ENCODE assay signal across 14 mouse cellular contexts in the genomic region with DNA sequence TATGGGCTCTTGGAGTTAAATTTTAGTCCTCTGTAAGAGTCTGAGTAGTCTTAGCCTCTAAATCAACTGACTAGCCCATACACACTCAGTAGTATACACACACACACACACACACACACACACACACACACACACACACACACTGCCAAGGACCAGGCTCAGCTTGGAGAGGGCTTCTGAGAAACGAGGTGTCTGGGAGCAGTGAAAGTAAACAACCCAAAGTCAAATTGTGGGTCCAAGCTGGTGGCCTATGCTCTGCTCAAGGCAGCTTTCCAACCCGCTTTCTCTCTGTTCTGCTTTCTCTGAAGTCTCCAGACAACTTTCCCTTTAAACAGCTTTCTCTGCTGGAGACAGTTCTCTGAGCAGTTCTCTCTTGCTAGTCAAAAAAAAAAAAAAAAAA.
"Had no signal": no experiment of that assay in that cellular context is flagged by ENCODE, and none has a peak within 500 bp of the region (broad histone marks: within the 10 kb centered on the region; RNA-seq: fewer than 3 reads in every experiment).

No protein-coding gene starts in this region.

- H3K4me2 ChIP-seq: intestine, embryonic 15.5 days; liver, embryonic 11.5 days; liver, embryonic 15.5 days; midbrain, embryonic 12.5 days; neural tube, embryonic 13.5 days; stomach, embryonic 15.5 days had no signal

- H3K27me3 ChIP-seq: intestine, embryonic 15.5 days; liver, embryonic 15.5 days; midbrain, embryonic 12.5 days; neural tube, embryonic 13.5 days; stomach, embryonic 15.5 days had no signal

- DNase-seq: retina, postnatal 1 day; right cerebral cortex, postnatal 4 days; spleen, adult 18-20 months; thymus, adult 2 months; thymus, postnatal 25 days had no signal

- H3K4me3 ChIP-seq: intestine, embryonic 15.5 days; left cerebral cortex, adult 2 months; limb, embryonic 10.5 days; liver, embryonic 15.5 days; midbrain, embryonic 12.5 days; neural tube, embryonic 13.5 days; stomach, embryonic 15.5 days had no signal

- H3K9me3 ChIP-seq: intestine, embryonic 15.5 days; limb, embryonic 10.5 days; liver, embryonic 15.5 days; midbrain, embryonic 12.5 days; stomach, embryonic 15.5 days had no signal

- H3K36me3 ChIP-seq: intestine, embryonic 15.5 days; limb, embryonic 10.5 days; liver, embryonic 15.5 days; midbrain, embryonic 12.5 days; neural tube, embryonic 13.5 days; stomach, embryonic 15.5 days had no signal

- H3K4me1 ChIP-seq: intestine, embryonic 15.5 days; limb, embryonic 10.5 days; liver, embryonic 15.5 days; midbrain, embryonic 12.5 days; neural tube, embryonic 13.5 days; stomach, embryonic 15.5 days had no signal

- H3K9ac ChIP-seq: intestine, embryonic 15.5 days; liver, embryonic 15.5 days; midbrain, embryonic 12.5 days; neural tube, embryonic 13.5 days; stomach, embryonic 15.5 days had no signal

- ATAC-seq: intestine, embryonic 15.5 days; midbrain, embryonic 16.5 days had no signal

- H3K27ac ChIP-seq: intestine, embryonic 15.5 days; left cerebral cortex, adult 2 months; limb, embryonic 10.5 days; liver, embryonic 15.5 days; midbrain, embryonic 12.5 days; neural tube, embryonic 13.5 days; stomach, embryonic 15.5 days had no signal
